In the genomic region with DNA sequence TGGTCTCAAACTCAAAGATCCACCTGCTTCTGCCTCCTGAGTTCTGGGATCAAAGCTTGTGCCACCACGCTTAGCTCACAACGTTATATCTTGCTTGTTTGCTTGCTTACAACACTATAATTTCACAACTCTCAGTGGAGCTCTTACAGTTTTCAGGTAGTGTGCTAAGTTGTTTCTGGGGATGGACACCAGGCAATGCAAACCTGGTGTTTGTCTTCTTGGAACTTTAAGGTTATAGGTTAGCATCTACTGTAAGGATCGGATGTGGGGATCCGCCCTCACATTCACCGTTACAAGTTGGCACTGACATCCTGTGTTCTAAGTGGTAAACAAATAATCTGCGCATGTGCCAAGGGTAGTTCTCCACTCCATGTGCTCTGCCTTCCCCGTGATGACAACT, we compare ENCODE assay signal across 34 mouse cellular contexts.
"Had no signal": no experiment of that assay in that cellular context is flagged by ENCODE, and none has a peak within 500 bp of the region (broad histone marks: within the 10 kb centered on the region; RNA-seq: fewer than 3 reads in every experiment).

No protein-coding gene starts in this region.

- H3K27ac ChIP-seq: heart, embryonic 10.5 days; heart, embryonic 13.5 days; heart, embryonic 15.5 days; hindbrain, embryonic 10.5 days; hindbrain, embryonic 12.5 days; hindbrain, embryonic 13.5 days; hindbrain, embryonic 14.5 days; hindbrain, embryonic 15.5 days; hindbrain, postnatal 0 days; intestine, embryonic 15.5 days; kidney, embryonic 15.5 days; kidney, postnatal 0 days; layer of hippocampus, adult 2 months; left cerebral cortex, adult 2 months had no signal

- H3K4me1 ChIP-seq: intestine, embryonic 15.5 days; kidney, embryonic 15.5 days had no signal

- H3K27me3 ChIP-seq: heart, embryonic 13.5 days; heart, embryonic 15.5 days; hindbrain, embryonic 12.5 days; hindbrain, embryonic 13.5 days; hindbrain, embryonic 15.5 days; intestine, embryonic 15.5 days; kidney, embryonic 15.5 days had no signal

- H3K4me3 ChIP-seq: heart, embryonic 10.5 days; heart, embryonic 13.5 days; heart, embryonic 15.5 days; hindbrain, embryonic 10.5 days; hindbrain, embryonic 12.5 days; hindbrain, embryonic 13.5 days; hindbrain, embryonic 15.5 days; intestine, embryonic 15.5 days; kidney, embryonic 15.5 days; layer of hippocampus, adult 2 months; left cerebral cortex, adult 2 months had no signal

- ATAC-seq: hindbrain, embryonic 16.5 days; hindbrain, postnatal 0 days; inflammation-experienced regulatory T-cells, adult 6 months; intestine, embryonic 15.5 days; intestine, embryonic 16.5 days; intestine, postnatal 0 days had no signal

- H3K36me3 ChIP-seq: heart, embryonic 10.5 days; heart, embryonic 13.5 days; heart, embryonic 15.5 days; hindbrain, embryonic 10.5 days; hindbrain, embryonic 12.5 days; hindbrain, embryonic 13.5 days; hindbrain, embryonic 15.5 days; intestine, embryonic 15.5 days; kidney, embryonic 15.5 days had no signal

- DNase-seq: heart, postnatal 10 days; heart, postnatal 14 days; heart, postnatal 36 days; heart, postnatal 4 days; kidney, adult 11 months; kidney, adult 18-20 months; kidney, adult 2 months; kidney, adult 8-10 months; kidney, adult 9 months; kidney, postnatal 10 days; kidney, postnatal 25 days; kidney, postnatal 36 days; kidney, postnatal 4 days; layer of hippocampus, adult 9-11 months; layer of hippocampus, postnatal 36 days had no signal

- H3K9me3 ChIP-seq: heart, embryonic 10.5 days; heart, embryonic 13.5 days; heart, embryonic 15.5 days; hindbrain, embryonic 10.5 days; hindbrain, embryonic 12.5 days; hindbrain, embryonic 13.5 days; hindbrain, embryonic 15.5 days; intestine, embryonic 15.5 days; kidney, embryonic 15.5 days had no signal

- H3K4me2 ChIP-seq: heart, embryonic 11.5 days; heart, embryonic 13.5 days; heart, embryonic 15.5 days; hindbrain, embryonic 12.5 days; hindbrain, embryonic 13.5 days; hindbrain, embryonic 14.5 days; hindbrain, embryonic 15.5 days; intestine, embryonic 15.5 days; kidney, embryonic 15.5 days had no signal

- H3K9ac ChIP-seq: heart, embryonic 13.5 days; heart, embryonic 15.5 days; hindbrain, embryonic 12.5 days; hindbrain, embryonic 13.5 days; hindbrain, embryonic 14.5 days; hindbrain, embryonic 15.5 days; intestine, embryonic 15.5 days; kidney, embryonic 15.5 days had no signal
